Mouse (Mus musculus): ENCODE data around the gene Usp43.

GRCm38 (mm10) chr11:67967831-67968230 lies 45.9 kb upstream of the Usp43 start:
- TF ChIP-seq GATA1 (IDR thresholded peaks at IDR 0.05; ENCODE audit: low read length) (no peak), TAL1 (IDR thresholded peaks at IDR 0.05; ENCODE audit: low read length) (no peak)

All from erythroblast, embryonic 14.5 days (primary cell).